In genomic region chr3:79970498-79970897, GRCm38 (mm10) we compare ENCODE assay signal across 19 mouse cellular contexts.
DNase-seq lines count a peak whose midpoint lies in the region; ATAC-seq and TF ChIP-seq lines count a peak whose summit lies in the region.
"Had no signal": no experiment of that assay in that cellular context is flagged by ENCODE, and none has a peak within 500 bp of the region (broad histone marks: within the 10 kb centered on the region; RNA-seq: fewer than 3 reads in every experiment).

No protein-coding gene starts in this region.

- H3K9ac ChIP-seq in heart, embryonic 12.5 days: no peak overlapping the region
- H3K9ac ChIP-seq in liver, embryonic 12.5 days: no peak overlapping the region
- no peak overlapping the region for H3K9ac ChIP-seq in intestine, embryonic 16.5 days (ENCODE audit: low read depth, low read length)
- H3K9ac ChIP-seq: embryonic facial prominence, embryonic 12.5 days; forebrain, embryonic 13.5 days; hindbrain, embryonic 15.5 days; lung, embryonic 14.5 days had no signal

- no peak for DNase-seq in heart, adult 11 months
- no peak for DNase-seq in liver
- no peak for DNase-seq in thymus, adult 2 months
- DNase-seq: adrenal gland, adult 8-10 months; B cell, adult 2 months; cerebellum, adult 9-11 months; kidney, adult 11 months; lung, embryonic 14.5 days; thymus, postnatal 4 days had no signal

- H3K36me3 ChIP-seq in heart, embryonic 12.5 days: no peaks in the 10 kb centered on the region
- H3K36me3 ChIP-seq in liver, embryonic 12.5 days: no peaks in the 10 kb centered on the region
- no peaks in the 10 kb centered on the region for H3K36me3 ChIP-seq in intestine, embryonic 16.5 days (ENCODE audit: control insufficient read depth, insufficient read depth, low read length)
- H3K36me3 ChIP-seq in thymus, adult 2 months (ENCODE audit: control insufficient read depth, insufficient read depth, low read length): no peaks in the 10 kb centered on the region
- H3K36me3 ChIP-seq: embryonic facial prominence, embryonic 12.5 days; hindbrain, embryonic 15.5 days had no signal

- H3K27me3 ChIP-seq in heart, embryonic 12.5 days (replicated peaks): no peaks in the 10 kb centered on the region
- no peaks in the 10 kb centered on the region for H3K27me3 ChIP-seq in liver, embryonic 12.5 days (replicated peaks)
- no peaks in the 10 kb centered on the region for H3K27me3 ChIP-seq in intestine, embryonic 16.5 days (replicated peaks; ENCODE audit: control insufficient read depth, insufficient read depth, low read length)
- no peaks in the 10 kb centered on the region for H3K27me3 ChIP-seq in thymus, adult 2 months (ENCODE audit: control insufficient read depth, insufficient read depth, low read length)
- H3K27me3 ChIP-seq: embryonic facial prominence, embryonic 12.5 days; forebrain, embryonic 13.5 days; hindbrain, embryonic 15.5 days; Patski had no signal

- no peak overlapping the region for H3K4me2 ChIP-seq in heart, embryonic 12.5 days
- 0 out of 2 replicates have a peak overlapping the region, but pooled peaks have one; percentile 10 for H3K4me2 ChIP-seq in liver, embryonic 12.5 days
- no peak overlapping the region for H3K4me2 ChIP-seq in intestine, embryonic 16.5 days (ENCODE audit: low read depth, low read length)
- H3K4me2 ChIP-seq: embryonic facial prominence, embryonic 12.5 days; forebrain, embryonic 13.5 days; hindbrain, embryonic 15.5 days; lung, embryonic 14.5 days; midbrain, embryonic 11.5 days had no signal

- TF ChIP-seq CTCF in thymus, adult 2 months (IDR thresholded peaks at IDR 0.05; ENCODE audit: borderline replicate concordance, control insufficient read depth, extremely low read depth, insufficient read depth, low read length, poor library complexity): no peak

- 22% methylated on average over 2 of the region's 2 CpGs for WGBS in heart, embryonic 12.5 days
- WGBS in liver, embryonic 12.5 days (ENCODE audit: insufficient replicate concordance): 12% methylated on average over 2 of the region's 2 CpGs
- WGBS in intestine, embryonic 16.5 days: 45% methylated on average over 2 of the region's 2 CpGs
- WGBS in thymus, adult 2 months: 82% methylated on average over 2 of the region's 2 CpGs

- H3K4me1 ChIP-seq in heart, embryonic 12.5 days (replicated peaks): peaks cover 27% of the 10 kb centered on the region
- peaks cover 38% of the 10 kb centered on the region for H3K4me1 ChIP-seq in liver, embryonic 12.5 days
- peaks cover 7% of the 10 kb centered on the region; the same call in 1 of the 2 replicates for H3K4me1 ChIP-seq in intestine, embryonic 16.5 days (ENCODE audit: control insufficient read depth, insufficient read depth, low read length)
- H3K4me1 ChIP-seq in thymus, adult 2 months (replicated peaks; ENCODE audit: control insufficient read depth, insufficient read depth, low read length): no peaks in the 10 kb centered on the region
- H3K4me1 ChIP-seq: embryonic facial prominence, embryonic 12.5 days; forebrain, embryonic 13.5 days; hindbrain, embryonic 15.5 days had no signal

- TF ChIP-seq POLR2A in thymus, adult 2 months (IDR thresholded peaks at IDR 0.05; ENCODE audit: control insufficient read depth, extremely low read depth, insufficient read depth, low read length, poor library complexity): no peak

- no peaks in the 10 kb centered on the region for H3K9me3 ChIP-seq in heart, embryonic 12.5 days (replicated peaks)
- no peaks in the 10 kb centered on the region for H3K9me3 ChIP-seq in liver, embryonic 12.5 days (replicated peaks)
- H3K9me3 ChIP-seq in intestine, embryonic 16.5 days (ENCODE audit: control insufficient read depth, low read length): no peaks in the 10 kb centered on the region
- H3K9me3 ChIP-seq: embryonic facial prominence, embryonic 12.5 days; forebrain, embryonic 13.5 days; hindbrain, embryonic 15.5 days had no signal

- H3K4me3 ChIP-seq in heart, embryonic 12.5 days: no peak overlapping the region
- no peak overlapping the region for H3K4me3 ChIP-seq in liver, embryonic 12.5 days
- H3K4me3 ChIP-seq in intestine, embryonic 16.5 days (ENCODE audit: low read length): no peak overlapping the region
- no peak overlapping the region for H3K4me3 ChIP-seq in thymus, adult 2 months (ENCODE audit: control insufficient read depth, insufficient read depth, low read length)
- H3K4me3 ChIP-seq: embryonic facial prominence, embryonic 12.5 days; erythroblast, embryonic 14.5 days; forebrain, embryonic 13.5 days; hindbrain, embryonic 15.5 days had no signal

- 0 out of 2 replicates have a peak, but pooled peaks have one; percentile 36 for ATAC-seq in heart, embryonic 12.5 days (ENCODE audit: insufficient number of reproducible peaks, low FRiP score)
- ATAC-seq in liver, embryonic 12.5 days: peak; percentile 83
- ATAC-seq in intestine, embryonic 16.5 days: peak; percentile 83
- ATAC-seq in CD4-positive, CD25-positive, alpha-beta regulatory T cell, adult 4 months: no peak
- ATAC-seq: forebrain, embryonic 13.5 days; Patski had no signal

- 0 out of 2 replicates have a peak overlapping the region, but pooled peaks have one; percentile 27 for H3K27ac ChIP-seq in heart, embryonic 12.5 days (ENCODE audit: poor library complexity, severe bottlenecking)
- 0 out of 2 replicates have a peak overlapping the region, but pooled peaks have one; percentile 37 for H3K27ac ChIP-seq in liver, embryonic 12.5 days
- H3K27ac ChIP-seq in intestine, embryonic 16.5 days (ENCODE audit: low read length): no peak overlapping the region
- no peak overlapping the region for H3K27ac ChIP-seq in thymus, adult 2 months (ENCODE audit: control insufficient read depth, insufficient read depth, low read length)
- H3K27ac ChIP-seq: embryonic facial prominence, embryonic 12.5 days; forebrain, embryonic 13.5 days; hindbrain, embryonic 15.5 days had no signal

Comparison
In these comparisons a context has a peak if more than half of its experiments do, and no peak if none do; other contexts are left out.
1. H3K27ac ChIP-seq: peak in heart, embryonic 12.5 days (single experiment) and liver, embryonic 12.5 days (single experiment); none in intestine, embryonic 16.5 days (single experiment) and thymus, adult 2 months (single experiment).